Mouse (Mus musculus): ENCODE measurements at regions not wholly inside any gene's neighbourhood (a gene's known extent, or its start where the extent isn't known, plus 50 kb on each side); places are given as distances from the start of the nearest gene placed in this dataset.

GRCm38 (mm10) chr4:91094382-91094781 lies 306.2 kb downstream of the Elavl2 start:
- H3K9me3 ChIP-seq = no peaks in the 10 kb centered on the region
- H3K4me3 ChIP-seq = no peak overlapping the region
- 92% methylated on average over 7 of the region's 7 CpGs for WGBS
- H3K27ac ChIP-seq = no peak overlapping the region
- no peaks in the 10 kb centered on the region for H3K36me3 ChIP-seq (replicated peaks)
- no peaks in the 10 kb centered on the region for H3K27me3 ChIP-seq (replicated peaks)
- no peak overlapping the region for H3K9ac ChIP-seq
- H3K4me1 ChIP-seq = 0 out of 2 replicates have a peak, but pooled peaks cover 6% of the 10 kb centered on the region
- H3K4me2 ChIP-seq = no peak overlapping the region
- no peak for ATAC-seq (replicated peaks)

GRCm38 (mm10) chr4:91093885-91094284 lies 306.7 kb downstream of the Elavl2 start:
- Histone ChIP-seq H3K4me1 (0 out of 2 replicates have a peak, but pooled peaks cover 6% of the 10 kb centered on the region), H3K4me2 (no peak overlapping the region), H3K27me3 (replicated peaks) (no peaks in the 10 kb centered on the region), H3K27ac (no peak overlapping the region), H3K9me3 (no peaks in the 10 kb centered on the region), H3K36me3 (replicated peaks) (no peaks in the 10 kb centered on the region), H3K9ac (no peak overlapping the region), H3K4me3 (no peak overlapping the region)
- ATAC-seq (replicated peaks) = no peak
- WGBS = 76% methylated on average over 4 of the region's 4 CpGs

DNA sequence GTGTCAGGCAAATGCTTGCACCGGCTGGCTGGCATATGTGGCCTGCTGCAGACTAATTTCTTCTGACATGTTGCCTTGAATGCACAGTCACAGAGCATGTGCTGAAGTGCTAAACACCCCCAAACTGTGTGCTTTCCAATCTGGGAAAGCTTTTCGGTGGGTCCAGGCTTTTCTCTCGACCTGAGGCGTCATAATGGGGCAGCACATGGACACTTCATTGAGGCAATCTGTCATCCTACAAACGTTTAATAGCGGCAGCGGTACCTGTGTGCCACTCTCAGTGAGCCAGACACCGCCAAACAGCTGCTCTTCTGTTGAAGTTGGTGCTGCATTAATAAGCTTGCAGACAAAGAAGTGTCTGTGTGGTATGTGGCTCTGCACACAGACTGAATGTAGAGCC lies 308.3 kb downstream of the Elavl2 start:
- 45% methylated on average over 8 of the region's 8 CpGs for WGBS
- H3K4me1 ChIP-seq = 0 out of 2 replicates have a peak, but pooled peaks cover 6% of the 10 kb centered on the region
- no peaks in the 10 kb centered on the region for H3K9me3 ChIP-seq
- no peak overlapping the region for H3K4me2 ChIP-seq
- no peaks in the 10 kb centered on the region for H3K27me3 ChIP-seq (replicated peaks)
- H3K9ac ChIP-seq = no peak overlapping the region
- no peak overlapping the region for H3K27ac ChIP-seq
- H3K36me3 ChIP-seq (replicated peaks) = no peaks in the 10 kb centered on the region
- peak; percentile 87 for ATAC-seq (replicated peaks)
- no peak overlapping the region for H3K4me3 ChIP-seq

- no peaks in the 10 kb centered on the region for H3K36me3 ChIP-seq (replicated peaks)
- no peak overlapping the region for H3K4me3 ChIP-seq
- 0 out of 2 replicates have a peak, but pooled peaks cover 6% of the 10 kb centered on the region for H3K4me1 ChIP-seq
- ATAC-seq (replicated peaks) = no peak
- H3K4me2 ChIP-seq = no peak overlapping the region
- H3K27me3 ChIP-seq (replicated peaks) = no peaks in the 10 kb centered on the region
- 74% methylated on average over 3 of the region's 3 CpGs for WGBS
- H3K9ac ChIP-seq = no peak overlapping the region
- no peaks in the 10 kb centered on the region for H3K9me3 ChIP-seq
- H3K27ac ChIP-seq = no peak overlapping the region
Observed at GRCm38 (mm10) chr4:91091910-91092309, 308.7 kb downstream of the Elavl2 start.

DNA sequence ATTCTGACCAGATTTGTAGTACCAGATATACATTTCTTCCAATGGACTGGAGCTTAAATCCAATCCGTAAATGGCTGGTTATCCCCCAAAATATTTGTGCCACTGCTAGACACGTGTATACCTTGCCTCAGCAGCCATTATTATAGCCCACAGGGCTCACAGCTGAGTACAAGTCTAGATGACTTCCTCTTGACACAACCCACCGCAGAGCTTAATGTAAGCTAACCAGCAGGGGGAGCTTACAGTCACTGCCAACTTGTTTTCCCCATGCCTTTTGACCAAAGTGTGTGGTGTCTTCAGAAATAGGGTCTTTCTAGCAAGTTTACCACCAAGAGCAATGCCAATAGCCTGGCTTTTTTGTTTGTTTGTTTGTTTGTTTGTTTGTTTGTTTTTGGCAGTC lies 316.6 kb downstream of the Elavl2 start:
- Histone ChIP-seq H3K4me1 (no peaks in the 10 kb centered on the region), H3K4me3 (no peak overlapping the region), H3K27ac (no peak overlapping the region), H3K9ac (no peak overlapping the region), H3K36me3 (replicated peaks) (no peaks in the 10 kb centered on the region), H3K27me3 (replicated peaks) (no peaks in the 10 kb centered on the region), H3K9me3 (no peaks in the 10 kb centered on the region), H3K4me2 (no peak overlapping the region)
- WGBS = 69% methylated on average over 3 of the region's 3 CpGs
- ATAC-seq (replicated peaks) = no peak

DNA sequence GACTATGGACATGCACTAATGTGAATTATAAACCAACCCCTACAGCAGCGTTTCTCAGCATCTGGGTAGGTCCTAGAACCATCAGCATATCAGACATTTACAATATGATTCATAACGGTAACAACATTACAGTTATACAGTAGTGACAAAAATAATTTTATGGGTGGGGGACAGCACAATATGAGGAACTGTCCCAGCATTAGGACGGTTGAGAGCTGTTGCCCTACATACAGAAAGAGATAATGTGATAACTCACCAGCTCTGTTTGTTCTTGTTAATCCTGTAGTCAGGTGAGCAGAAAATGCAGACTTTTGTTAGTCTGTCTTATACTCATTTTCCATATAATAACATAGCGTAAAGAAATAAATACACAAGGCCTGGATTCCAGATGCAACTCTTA lies 319.1 kb downstream of the Elavl2 start:
- Histone ChIP-seq H3K36me3 (replicated peaks) (no peaks in the 10 kb centered on the region), H3K4me3 (no peak overlapping the region), H3K4me1 (no peaks in the 10 kb centered on the region), H3K27ac (no peak overlapping the region), H3K27me3 (replicated peaks) (no peaks in the 10 kb centered on the region), H3K9ac (no peak overlapping the region), H3K9me3 (no peaks in the 10 kb centered on the region), H3K4me2 (no peak overlapping the region)
- 92% methylated on average over 4 of the region's 4 CpGs for WGBS
- ATAC-seq (replicated peaks) = no peak

GRCm38 (mm10) chr4:91080620-91081441 lies 319.8 kb downstream of the Elavl2 start:
- H3K4me3 ChIP-seq = no peak overlapping the region
- 20% methylated on average over 10 of the region's 10 CpGs for WGBS

DNA sequence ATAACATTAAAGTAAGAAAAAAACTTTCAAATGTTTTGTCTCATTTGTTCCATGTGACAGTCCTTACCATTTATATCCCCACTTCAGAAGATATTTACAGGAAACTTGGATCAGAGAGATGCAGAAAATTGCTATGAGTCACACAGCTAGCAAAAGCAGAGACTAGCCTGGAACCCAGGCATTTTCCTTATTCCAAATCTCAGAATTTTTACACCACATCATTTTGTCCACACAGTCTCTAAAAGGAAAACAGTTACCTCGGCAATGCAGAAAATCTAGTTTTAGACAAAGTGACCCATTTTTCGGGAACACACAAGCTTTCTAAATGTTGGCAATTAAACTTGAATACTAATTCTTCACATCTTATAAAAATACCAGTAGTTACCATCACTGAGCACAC lies 329.3 kb downstream of the Elavl2 start:
- no peak overlapping the region for H3K4me2 ChIP-seq
- no peak overlapping the region for H3K4me3 ChIP-seq
- no peak overlapping the region for H3K9ac ChIP-seq
- ATAC-seq (replicated peaks) = no peak
- H3K27me3 ChIP-seq (replicated peaks) = no peaks in the 10 kb centered on the region
- no peak overlapping the region for H3K27ac ChIP-seq
- WGBS = 94% methylated on average over 2 of the region's 2 CpGs
- H3K9me3 ChIP-seq = no peaks in the 10 kb centered on the region
- no peaks in the 10 kb centered on the region for H3K4me1 ChIP-seq
- H3K36me3 ChIP-seq (replicated peaks) = no peaks in the 10 kb centered on the region

More at GRCm38 (mm10) chr4:91080620-91081441, 319.8 kb downstream of the Elavl2 start:
- no peak overlapping the region for H3K27ac ChIP-seq
- no peaks in the 10 kb centered on the region for H3K36me3 ChIP-seq (replicated peaks)
- H3K9me3 ChIP-seq = no peaks in the 10 kb centered on the region
- H3K27me3 ChIP-seq (replicated peaks) = no peaks in the 10 kb centered on the region
- no peaks in the 10 kb centered on the region for H3K4me1 ChIP-seq
- no peak overlapping the region for H3K9ac ChIP-seq
- H3K4me2 ChIP-seq = no peak overlapping the region
- peak; percentile 49; the same call in 1 of the 2 replicates for ATAC-seq (replicated peaks)

GRCm38 (mm10) chr4:91060933-91061332 lies 339.7 kb downstream of the Elavl2 start:
- WGBS = 77% methylated on average over 2 of the region's 2 CpGs
- ATAC-seq (replicated peaks) = no peak
- Histone ChIP-seq H3K27me3 (replicated peaks) (no peaks in the 10 kb centered on the region), H3K9me3 (no peaks in the 10 kb centered on the region), H3K36me3 (replicated peaks) (no peaks in the 10 kb centered on the region), H3K4me2 (no peak overlapping the region), H3K27ac (no peak overlapping the region), H3K4me3 (no peak overlapping the region), H3K9ac (no peak overlapping the region), H3K4me1 (no peaks in the 10 kb centered on the region)

DNA sequence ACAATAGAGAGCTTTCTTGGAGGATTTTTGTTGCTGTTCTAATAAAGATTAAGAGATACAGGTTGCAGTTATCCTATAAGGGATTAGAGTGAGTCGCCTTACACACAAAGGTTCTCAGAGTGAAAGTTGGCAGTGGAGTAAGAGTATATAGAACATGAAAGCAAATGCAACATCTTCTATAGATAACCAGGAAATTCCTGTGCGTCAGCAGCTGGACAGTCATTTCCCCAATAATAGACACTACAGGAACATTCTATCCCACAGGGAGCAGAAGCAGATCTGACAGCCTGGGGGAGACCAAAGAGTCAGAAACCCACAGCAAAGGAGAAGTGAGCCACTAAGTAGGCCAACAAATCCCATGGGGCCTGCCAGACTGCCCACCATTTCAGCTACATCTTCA lies 348.7 kb downstream of the Elavl2 start:
- WGBS = 82% methylated on average over 2 of the region's 2 CpGs
- H3K9me3 ChIP-seq = no peaks in the 10 kb centered on the region
- H3K4me2 ChIP-seq = no peak overlapping the region
- no peak overlapping the region for H3K4me3 ChIP-seq
- no peak overlapping the region for H3K9ac ChIP-seq
- H3K27me3 ChIP-seq (replicated peaks) = no peaks in the 10 kb centered on the region
- H3K36me3 ChIP-seq (replicated peaks) = no peaks in the 10 kb centered on the region
- ATAC-seq (replicated peaks) = no peak
- H3K27ac ChIP-seq = no peak overlapping the region
- H3K4me1 ChIP-seq = no peaks in the 10 kb centered on the region

- H3K27ac ChIP-seq = no peak overlapping the region
- no peak overlapping the region for H3K4me3 ChIP-seq
- no peak for ATAC-seq (replicated peaks)
- no peaks in the 10 kb centered on the region for H3K9me3 ChIP-seq
- H3K4me1 ChIP-seq = no peaks in the 10 kb centered on the region
- 93% methylated on average over 2 of the region's 2 CpGs for WGBS
- no peak overlapping the region for H3K9ac ChIP-seq
- H3K36me3 ChIP-seq (replicated peaks) = no peaks in the 10 kb centered on the region
- H3K27me3 ChIP-seq (replicated peaks) = no peaks in the 10 kb centered on the region
- no peak overlapping the region for H3K4me2 ChIP-seq
Observed at GRCm38 (mm10) chr4:91029462-91029861, 371.1 kb downstream of the Elavl2 start.

DNA sequence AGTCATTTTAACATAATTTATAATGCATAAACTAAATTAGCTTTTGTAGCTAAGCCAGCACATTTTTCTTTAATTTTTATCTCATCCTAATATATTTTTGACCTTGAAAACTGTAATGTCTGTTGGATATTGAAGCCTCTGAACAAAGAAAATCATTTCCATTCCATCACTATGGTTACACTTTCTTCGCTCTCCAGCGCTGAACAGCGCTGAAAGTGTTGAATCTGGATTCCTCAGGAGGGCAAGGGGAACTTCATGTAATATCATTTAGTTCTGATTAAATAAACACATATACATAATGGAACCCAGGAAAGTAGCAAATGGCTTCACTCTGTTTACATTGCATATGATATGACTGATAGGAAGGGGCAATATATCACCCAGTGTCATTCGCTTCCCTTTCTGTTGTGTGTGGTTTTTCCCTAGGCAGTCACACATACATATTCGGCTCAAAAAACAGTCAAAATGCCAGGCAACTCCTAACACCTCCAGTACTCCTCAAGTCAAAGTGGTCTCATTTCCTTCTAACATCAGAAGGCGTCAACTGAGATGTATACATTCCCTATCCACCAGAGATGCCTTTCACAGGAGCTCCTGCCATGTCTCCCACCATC lies 372.5 kb downstream of the Elavl2 start:
- Histone ChIP-seq H3K9me3 (no peaks in the 10 kb centered on the region), H3K27ac (peak overlapping the region; percentile 48; the same call in 1 of the 2 replicates), H3K27me3 (replicated peaks) (no peaks in the 10 kb centered on the region), H3K36me3 (replicated peaks) (no peaks in the 10 kb centered on the region), H3K4me3 (no peak overlapping the region), H3K4me2 (no peak overlapping the region), H3K4me1 (no peaks in the 10 kb centered on the region), H3K9ac (no peak overlapping the region)
- WGBS = 74% methylated on average over 6 of the region's 6 CpGs
- peak; percentile 79; the same call in 1 of the 2 replicates for ATAC-seq (replicated peaks)

All from midbrain, embryonic 15.5 days (tissue).